Mouse (Mus musculus): ENCODE results near the gene Lamc1.
"Not testable (repeated sequence)": the region's sequence is repeated elsewhere in the genome, so short reads cannot be mapped to it uniquely, and the experiment has no call there.

Gene Lamc1

DNA sequence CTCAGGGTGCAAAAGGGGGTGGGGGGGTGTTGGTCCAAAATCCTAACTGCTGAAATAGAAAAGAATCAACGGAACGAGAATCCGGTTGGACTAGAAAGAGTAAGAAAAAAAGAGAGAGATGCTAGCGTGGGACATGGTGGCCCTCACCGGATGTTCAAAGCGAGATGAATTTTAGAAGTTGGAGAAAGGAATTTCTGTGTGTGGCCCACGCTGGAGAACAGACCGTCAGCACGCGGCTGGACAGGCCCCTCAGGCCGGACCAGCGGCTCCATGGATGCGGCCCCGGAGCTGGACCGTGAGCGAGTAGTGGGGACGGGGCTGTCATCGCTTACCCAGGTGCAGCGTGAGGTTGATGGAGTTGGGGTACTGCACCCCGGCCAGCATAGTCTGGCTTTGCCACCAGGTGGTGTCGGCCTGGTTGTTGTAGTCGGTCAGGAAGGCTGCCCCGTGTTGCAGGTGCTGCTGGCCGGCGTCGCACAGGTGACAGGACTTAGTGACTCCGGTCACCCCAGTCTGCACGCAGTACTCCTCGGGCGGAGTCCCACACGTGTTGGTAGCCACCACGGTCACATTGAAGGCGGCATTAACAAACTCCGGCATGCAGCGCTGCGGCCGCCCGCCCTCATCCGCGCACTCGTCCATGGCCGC is 666 bp downstream of the Lamc1 start:
- DNase-seq (ENCODE audit: low spot score in 2 of 2) = peak; percentile 28 to 50

DNA sequence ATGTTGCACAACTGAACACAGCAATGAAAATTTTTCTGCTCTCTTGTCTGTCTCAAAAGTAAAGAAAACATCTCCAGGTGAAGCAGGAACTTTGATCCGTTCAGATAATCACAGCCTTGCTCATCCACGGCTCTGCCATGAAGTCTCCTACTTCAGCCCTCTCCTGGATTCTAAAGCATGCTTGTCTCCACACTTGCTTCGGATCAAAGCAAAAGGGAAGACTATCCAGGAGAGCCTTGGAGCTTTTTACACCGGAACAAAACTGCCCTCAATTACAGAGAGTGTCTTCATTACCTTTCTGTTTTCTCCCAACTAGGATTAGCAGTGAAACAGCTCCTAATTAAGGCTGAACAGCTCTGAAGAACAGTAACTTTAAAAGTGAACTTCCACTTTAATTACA is 1.4 kb downstream of the Lamc1 start:
- no peak for DNase-seq (ENCODE audit: low spot score in 2 of 2)

DNA sequence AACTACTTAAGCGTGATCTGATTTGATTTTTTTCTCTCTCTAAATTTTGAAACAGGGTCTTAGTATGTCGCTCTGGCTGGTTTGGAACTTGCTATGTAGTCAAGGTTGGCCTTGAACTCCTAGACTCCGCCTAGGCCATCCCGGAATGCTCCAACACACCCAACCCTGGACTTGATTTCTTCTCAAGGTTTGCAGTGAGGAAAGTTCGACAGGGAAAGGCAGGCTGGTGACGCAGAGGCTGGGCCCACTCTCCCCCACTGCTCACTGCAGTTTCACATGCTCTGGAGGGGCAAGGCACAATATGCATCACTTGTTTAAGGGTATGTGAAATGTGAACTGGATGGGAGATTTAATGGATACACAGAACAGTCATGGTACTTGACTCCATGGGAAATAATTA is 3.3 kb downstream of the Lamc1 start:
- no peak for DNase-seq (ENCODE audit: low spot score in 2 of 2)

DNA sequence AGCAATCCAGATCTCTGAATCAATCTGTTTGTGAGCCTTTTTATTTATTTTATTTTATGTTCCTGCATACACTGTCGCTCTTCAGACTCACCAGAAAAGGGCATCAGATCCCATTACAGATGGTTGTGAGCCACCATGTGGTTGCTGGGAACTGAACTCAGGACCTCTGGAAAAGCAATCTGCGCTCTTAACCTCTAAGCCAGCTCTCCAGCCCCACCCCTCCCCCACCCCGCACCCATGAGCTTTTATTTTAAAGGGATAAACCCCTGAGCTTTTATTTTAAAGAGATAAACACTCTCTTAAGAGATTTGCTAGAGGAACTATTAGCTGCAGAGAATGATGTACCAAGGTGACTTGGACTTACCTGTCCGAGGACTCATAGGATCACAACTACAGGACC is 5.5 kb downstream of the Lamc1 start:
- no peak for DNase-seq (ENCODE audit: low spot score in 2 of 2)

DNA sequence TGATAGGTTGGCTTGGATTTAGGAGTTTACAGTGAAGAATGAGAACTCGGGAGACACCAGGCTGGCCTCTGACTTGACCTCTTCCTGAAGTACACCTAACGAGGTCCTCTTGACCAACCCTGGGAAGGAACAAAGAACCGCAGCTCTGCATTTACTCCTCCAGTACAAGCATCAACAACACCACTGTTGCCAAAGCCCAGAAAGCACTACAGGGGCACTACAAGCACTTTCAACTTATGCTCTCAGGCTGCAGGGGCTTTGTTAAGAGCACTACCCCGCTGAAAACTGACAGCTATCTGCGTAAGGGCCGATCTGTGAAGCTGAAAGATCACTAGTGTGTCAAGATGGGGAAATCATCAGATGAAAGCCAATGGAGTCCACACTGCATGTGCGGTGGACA is 6.4 kb downstream of the Lamc1 start:
- no peak for DNase-seq (ENCODE audit: low spot score in 2 of 2)

DNA sequence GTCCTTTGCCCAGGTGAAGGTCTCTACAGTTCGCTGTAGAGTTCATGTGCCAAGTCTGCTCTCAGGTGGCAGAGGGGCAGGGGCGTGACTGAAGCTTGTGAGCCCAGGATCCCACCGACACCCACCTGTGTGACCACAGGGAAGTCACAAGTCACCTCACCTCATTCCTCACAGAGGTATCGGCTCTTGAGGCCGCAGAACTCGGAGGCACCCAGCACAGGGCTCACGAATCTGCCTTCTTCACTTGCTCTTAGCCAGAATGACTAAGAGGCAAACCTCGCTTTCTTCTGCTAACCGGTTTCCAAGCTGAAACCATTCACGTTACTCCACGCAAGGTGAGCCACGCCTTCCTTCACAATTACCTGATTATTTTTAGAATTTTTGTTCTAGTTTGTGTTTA is 11.2 kb downstream of the Lamc1 start:
- no peak for DNase-seq (ENCODE audit: low spot score in 2 of 2)

DNA sequence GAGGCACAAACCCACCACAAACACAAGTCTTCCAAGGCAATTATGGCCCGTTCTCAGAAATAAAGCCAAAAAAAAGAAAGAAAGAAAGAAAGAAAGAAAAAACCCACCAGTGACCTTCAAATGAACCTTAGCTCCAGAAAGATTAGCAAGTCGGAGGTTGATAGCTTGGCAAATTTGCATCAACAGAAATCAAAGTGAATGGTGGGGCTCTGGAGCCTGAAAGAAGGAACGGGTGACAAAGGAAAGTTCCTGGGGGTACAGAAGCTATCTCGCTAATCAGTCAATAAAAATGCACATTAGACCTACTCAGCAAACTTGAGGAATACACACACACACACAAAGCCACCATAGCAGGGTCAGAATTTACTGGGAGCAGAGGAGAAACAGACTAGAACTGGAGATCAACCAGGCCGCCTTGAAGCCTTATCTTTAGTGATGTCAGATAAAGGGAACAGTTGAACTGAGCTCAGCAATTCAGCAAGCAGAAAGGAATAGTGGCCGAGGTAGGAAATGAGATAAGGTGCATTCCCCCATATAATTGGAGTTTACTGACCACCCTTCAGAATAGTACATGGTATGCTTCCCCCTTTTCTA is 11.9 kb downstream of the Lamc1 start:
- DNase-seq (ENCODE audit: low spot score in 2 of 2) = no peak

DNA sequence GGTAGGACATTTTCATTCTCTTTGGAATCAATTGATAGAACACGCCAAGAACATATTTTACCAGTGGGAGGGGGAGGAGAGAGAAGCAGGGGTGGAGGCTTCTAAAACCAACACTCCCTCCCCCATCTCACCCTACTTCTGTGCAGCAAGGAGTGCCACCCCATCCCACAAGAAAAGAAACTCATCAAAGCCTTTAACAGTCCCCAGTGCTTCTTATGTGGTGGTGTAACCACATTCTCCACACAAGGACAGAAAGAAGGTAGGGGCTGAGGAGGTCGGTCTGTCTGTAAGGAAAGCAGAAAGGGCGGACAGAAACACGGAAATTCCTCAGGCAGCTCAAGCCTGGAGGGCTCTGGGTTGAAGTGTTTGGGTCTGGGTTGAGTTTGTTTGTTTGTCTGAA is 12.5 kb downstream of the Lamc1 start:
- DNase-seq (ENCODE audit: low spot score in 2 of 2) = no peak

DNA sequence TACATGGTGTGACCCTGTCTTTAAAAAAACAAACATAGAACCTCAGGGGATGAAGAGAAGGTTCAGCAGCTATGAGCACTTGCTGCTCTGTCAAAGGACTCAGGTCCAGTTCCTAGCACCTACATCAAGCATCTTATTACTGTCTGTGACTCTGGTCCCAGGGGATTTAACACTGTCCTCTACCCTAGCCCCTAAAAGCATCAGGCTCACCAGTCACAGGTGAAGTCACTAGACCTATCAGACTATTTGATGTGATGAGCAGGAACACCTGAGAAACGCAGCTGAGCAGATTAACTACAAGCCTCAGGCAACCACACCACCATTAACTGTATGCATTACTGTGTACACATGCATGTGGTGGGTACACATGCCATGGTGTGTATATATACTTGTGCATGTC is 13.8 kb downstream of the Lamc1 start:
- no peak for DNase-seq (ENCODE audit: low spot score in 2 of 2)

DNA sequence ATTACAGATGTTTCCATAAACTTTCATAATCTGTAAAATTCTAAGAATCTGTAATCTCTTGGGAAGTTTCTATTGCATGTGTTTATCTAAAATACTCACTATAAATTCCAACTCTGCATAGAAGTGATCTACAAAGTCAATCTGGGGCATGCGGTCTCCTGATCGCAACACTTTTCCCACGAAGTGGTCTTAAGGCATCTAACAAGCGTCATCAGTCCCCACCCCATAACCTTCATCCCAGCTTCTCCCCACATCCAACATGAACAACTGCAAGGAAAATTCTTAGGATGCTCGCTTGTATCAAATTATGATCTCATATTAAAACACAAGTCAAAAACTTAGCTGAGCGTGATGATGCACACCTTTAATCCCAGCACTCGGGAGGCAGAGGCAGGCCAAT is 14.3 kb downstream of the Lamc1 start:
- no peak for DNase-seq (ENCODE audit: low spot score in 2 of 2)

DNA sequence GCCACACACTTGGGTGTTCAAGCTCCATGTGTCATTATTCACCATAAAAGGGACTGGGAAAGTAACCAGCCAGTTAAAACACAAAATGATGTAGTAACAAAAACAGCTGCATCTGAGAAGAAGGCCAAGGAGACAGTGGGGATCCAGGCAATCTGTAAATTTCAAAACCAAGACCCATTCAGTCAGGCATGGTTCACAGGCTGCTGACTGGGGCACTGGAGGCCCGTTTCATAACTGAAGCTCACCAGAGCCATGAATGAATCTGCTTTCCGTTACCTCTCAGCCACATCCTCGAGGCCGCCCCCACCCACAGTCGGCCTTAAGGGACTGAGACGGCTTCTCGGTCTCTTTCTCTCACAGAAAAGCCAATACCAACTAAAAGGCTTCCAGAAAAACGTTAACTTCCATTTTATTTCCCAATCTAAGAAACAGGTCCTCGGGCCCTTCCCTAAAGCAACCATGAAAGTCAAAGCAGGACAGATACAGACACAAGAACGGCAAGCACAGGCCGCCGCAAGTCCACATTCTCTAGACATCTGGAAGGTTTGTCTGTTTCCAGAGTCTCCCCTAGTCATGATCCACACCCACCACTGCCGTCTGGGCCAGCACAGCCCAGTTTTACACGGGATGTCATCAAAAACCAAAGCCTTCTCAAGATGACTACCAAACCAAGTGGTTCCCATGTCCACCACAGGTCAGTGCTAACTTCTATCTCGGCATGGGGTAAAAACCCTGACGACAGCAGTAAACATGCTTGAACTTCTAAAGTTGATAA is 14.9 kb downstream of the Lamc1 start:
- DNase-seq (ENCODE audit: low spot score in 2 of 2) = no peak

DNA sequence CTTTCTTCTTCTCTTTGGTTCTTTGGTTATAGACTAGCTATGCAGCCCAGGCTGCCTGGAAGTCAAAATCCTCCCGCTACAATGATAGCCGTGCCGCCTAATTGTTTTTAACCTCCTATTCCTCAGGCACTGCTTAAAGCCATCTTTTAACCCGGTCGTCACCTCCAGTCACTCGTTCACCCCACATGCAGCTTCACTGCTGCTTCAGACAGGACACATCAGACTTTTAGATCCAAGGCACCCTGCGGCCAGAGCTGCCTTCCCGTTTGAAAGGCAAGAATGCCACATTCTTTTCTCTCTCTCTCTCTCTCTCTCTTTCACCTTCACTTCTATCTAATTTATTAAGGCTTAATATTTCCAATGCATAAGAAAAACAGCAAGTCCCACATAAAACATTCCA is 15.6 kb downstream of the Lamc1 start:
- DNase-seq (ENCODE audit: low spot score in 2 of 2) = no peak

DNA sequence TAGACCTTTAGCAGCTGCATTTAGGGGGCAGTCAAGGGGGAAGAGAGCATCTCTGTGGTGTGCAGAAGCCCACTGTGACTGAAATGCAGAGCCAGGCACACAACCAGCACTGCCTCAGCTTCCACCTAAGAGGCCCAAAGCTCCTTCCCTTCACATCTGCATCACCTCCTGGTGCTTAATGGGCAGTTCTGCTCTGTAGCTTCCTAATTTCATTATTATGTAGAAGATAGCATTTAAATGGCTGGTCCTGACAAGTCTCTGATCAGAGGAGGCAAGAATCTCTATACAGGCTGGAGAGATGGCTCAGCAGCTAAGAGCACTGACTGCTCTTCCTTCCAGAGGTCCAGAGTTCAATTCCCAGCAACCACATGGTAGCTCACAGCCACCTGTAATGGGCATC is 16.3 kb downstream of the Lamc1 start:
- no peak for DNase-seq (ENCODE audit: low spot score in 2 of 2)

DNA sequence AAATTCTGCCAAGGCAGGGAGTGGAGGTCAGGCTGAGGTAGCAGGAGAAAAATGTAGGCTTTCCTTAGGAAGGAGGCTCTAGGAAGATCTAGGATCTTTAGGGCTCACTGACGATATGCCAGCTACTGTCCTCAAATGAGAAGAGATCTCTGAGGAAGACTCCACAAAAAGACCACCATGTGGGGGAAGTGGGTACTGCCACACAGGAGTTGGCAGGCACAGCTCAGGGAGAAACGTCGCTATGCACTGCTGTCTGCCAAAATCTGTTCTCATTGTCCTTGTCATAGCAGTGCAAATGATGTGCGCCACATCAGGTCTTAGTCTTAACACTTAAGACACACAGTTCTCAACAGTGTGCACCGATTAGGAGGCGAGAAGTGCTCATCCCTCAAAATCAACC is 17.5 kb downstream of the Lamc1 start:
- no peak for DNase-seq (ENCODE audit: low spot score in 2 of 2)

DNA sequence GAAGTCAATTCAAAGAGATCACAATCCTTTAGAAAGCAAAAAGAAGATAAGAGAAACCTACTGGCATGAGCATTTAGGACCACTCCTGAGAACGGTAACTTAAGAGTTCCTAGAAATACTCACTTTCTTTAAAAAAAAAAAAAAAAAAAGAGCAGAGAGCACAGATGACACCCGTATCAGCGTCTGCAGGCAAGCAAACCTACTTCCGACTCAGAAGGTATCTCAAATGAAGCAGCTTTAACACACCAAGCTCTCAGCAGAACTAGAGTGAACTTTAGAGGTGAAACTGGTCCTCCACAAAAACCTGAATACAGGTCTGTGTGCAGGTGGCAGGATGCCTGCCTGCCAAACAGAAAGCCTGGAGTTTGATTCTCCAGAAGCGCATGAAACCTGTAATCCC is 19.6 kb downstream of the Lamc1 start:
- DNase-seq (ENCODE audit: low spot score in 2 of 2) = no peak

DNA sequence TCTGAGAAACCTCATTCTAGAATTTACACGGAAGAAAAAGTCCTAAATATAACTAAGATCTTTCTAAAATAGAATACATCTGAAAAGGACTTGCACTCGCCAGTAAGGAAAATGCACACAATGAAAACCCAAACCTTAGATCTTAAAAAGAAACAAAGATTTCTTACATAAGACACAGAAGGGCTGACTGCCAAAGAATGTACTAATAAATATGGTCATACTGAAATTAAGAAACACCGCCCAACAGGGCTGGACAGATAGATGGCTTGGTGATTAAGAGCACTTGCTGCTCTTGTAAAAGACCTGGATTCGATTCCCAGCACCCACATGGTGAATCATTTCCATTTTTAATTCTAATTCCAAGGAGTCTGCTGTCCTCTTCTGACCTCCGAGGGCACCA is 22.4 kb downstream of the Lamc1 start:
- DNase-seq (ENCODE audit: low spot score in 2 of 2) = no peak

DNA sequence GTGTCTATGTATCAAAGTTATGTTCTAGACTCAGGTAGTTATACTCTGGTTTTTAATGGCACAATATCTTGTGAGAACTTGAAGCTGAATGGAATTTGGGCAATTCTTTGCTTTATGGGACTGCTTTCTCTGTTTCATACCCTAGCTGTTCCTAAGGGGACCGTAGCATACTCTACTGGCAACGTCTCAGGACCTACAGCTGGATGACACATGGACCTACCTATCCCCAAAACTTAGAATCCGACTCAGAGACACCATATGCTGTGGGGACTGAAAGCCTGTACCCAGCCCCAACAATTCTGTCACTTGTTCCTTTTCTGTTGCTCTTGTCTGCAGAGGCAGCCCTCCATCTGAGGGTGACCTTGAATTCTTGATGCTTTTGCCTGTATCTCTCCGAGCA is 23.3 kb downstream of the Lamc1 start:
- no peak for DNase-seq (ENCODE audit: low spot score in 2 of 2)

DNA sequence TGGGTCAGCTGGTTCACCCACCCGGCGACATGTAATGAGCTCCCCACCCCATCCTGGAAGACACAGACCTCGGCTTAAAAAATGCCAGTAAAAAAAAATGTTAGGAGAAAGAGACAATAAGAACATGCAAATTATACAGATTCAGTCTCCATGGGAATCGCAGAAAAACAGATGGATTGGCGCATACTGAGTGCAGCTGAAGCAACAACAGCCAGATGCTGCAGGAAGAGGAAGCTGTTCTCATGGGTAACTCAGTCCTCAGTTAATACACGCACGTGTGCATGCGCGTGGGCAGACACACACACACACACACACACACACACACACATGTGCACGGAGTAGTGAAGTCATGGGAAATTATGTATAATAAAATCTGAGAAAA is 23.7 kb downstream of the Lamc1 start:
- DNase-seq (ENCODE audit: low spot score in 2 of 2) = peak in 1 of 2 experiments; percentile 30

DNA sequence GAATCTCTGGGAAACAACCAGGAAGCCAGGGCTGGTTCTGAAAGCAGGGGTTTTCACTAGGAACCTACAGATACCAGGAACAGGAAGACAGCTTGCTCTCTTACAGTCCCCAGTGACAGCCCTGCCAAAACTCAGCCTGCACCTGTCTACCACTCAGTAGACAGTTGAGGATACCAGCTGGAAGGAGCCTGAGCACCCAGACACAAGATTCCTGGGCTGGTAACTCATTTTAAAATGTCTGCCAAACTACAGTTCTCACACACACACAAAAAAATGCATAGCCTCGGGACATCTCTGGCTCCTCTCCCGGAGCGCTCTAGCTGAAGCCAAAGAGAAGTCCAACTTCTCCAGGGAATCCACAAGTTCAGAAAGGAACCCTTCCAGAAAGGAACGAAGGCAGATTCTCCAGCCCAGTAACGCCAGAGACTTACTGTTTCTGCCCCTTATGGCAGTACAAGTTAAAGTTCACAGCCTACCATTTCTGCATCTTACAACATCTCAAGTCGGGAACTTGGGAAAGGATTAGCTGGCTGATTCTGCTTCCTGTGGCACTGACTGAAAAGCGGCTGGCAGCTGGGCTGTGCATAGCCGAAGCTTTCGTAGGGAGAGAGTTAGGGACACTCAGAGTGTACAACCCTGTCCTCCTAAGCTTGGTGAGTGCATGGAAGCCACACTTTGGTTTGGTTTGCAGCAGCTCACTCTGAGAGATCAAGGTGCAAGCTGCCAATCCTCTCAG is 24.2 kb downstream of the Lamc1 start:
- peak; percentile 18 to 34 for DNase-seq (ENCODE audit: low spot score in 2 of 2)

DNA sequence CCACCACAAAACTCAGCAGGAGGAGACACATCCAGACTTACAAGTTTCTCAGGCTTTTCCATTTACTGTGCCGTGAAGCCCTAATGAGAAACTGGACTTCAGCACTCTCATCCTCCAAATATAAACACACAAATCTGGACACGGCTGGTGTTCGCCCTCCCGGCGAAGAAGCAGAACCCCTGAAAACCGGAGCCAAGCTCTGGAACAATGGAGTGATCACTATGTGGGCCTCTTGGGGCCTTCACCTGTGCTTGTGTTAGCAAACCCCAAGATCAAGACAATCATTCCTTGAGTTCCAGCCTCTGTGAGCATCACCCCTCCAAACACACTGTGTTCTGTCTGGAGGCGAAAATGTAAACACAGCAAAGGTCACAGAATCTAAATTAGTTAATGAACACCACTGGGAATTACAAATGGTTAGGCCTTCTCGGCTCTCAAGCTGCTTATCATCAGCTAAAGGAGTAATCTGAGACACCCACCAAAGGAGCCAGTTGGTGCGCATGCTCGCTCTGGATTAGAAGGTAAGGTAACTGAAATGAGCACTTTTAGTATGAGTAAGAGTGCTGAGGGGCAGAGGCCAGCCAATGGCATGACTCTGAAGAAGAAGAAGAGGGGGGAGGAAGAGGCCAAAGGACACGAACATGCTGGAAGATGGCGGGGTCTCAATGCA is 24.9 kb downstream of the Lamc1 start:
- DNase-seq (ENCODE audit: low spot score in 2 of 2) = no peak

DNA sequence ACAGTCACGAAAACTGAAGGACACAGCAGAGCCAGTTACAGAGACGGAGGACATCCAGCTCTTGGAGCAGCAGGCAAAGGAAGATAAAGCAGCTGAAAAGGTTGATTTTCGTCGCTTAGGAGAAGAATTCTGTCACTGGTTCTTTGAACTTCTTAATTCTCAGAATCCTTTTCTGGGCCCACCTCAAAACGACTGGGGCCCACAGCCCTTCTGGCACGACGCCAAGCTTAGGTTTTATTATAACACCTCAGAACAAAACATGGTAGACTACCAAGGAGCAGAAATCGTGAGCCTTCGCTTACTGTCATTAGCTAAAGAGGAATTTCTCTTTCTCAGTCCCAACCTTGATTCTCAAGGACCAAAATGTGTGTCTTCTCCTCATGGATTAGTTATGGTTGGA is 26.9 kb downstream of the Lamc1 start:
- DNase-seq (ENCODE audit: low spot score in 2 of 2) = not testable (repeated sequence)

DNA sequence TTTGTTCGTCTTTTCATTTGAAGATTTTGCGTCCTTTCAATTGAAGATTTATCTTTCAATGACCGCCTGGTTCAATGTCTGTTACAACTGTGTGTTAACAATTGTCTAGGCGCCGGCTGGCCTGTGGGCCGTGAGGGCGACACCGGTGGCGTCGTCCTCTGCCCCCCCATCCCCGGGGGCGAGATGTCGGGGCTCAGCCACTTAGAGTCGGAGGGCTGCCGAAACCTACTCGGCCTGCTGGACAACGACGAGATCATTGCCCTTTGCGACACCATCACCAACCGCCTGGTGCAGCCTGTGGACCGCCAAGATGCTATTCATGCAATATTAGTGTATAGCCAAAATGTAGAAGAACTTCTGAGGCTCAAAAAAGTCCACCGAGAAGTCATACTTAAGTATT is 27.3 kb downstream of the Lamc1 start:
- DNase-seq (ENCODE audit: low spot score in 2 of 2) = not testable (repeated sequence)
